Mouse (Mus musculus) kidney, embryonic 14.5 days (tissue): ENCODE data around the gene Fcgrt. TPM values are rescaled to one million over a fixed set of nuclear protein-coding genes. Genes with fewer than 3 reads are reported as not detected.

Source experiments
- microRNA counts: library from miRNA; unstranded; fragments of <30 nt; microRNA quantifications from one replicate; lab custom pipeline; 2017
- microRNA-seq: library from miRNA; unstranded; fragments of <30 nt; microRNA quantifications from one replicate; pipeline ENCODE4, GENCODE M21; 2016
- polyA plus RNA-seq: library from polyadenylated mRNA; unstranded; fragments of >200 nt; fragmentation: Nextera tagmentation; extraction: Ambion mirVana; gene quantifications from 2 replicates; pipeline ENCODE4 v1.2.1, GENCODE M21; 2014

Gene Fcgrt
- polyA plus RNA-seq, 1 experiment from 2014 or later, result 67.4 TPM

MicroRNAs within 50 kb of the gene (microRNA counts, 519-probe panel; counts per million panel counts)
- microRNA mmu-miR-150 (lab: Ali Mortazavi, UCI), result 2,467 counts per million, percentile 5 among the panel's probes with 10 or more counts

Small RNA genes within 50 kb of the gene (microRNA-seq; reads per million reads assigned to microRNA genes)
- gene Mir150, result 14.5 reads per million, percentile 31 among the genes with 10 or more reads in this experiment
- gene Mir5121, result 25.9 reads per million, percentile 37 among the genes with 10 or more reads in this experiment

Other genes starting within 250 kb of the Fcgrt start
- gene Pnkp, start 246.7 kb downstream of the Fcgrt start, polyA plus RNA-seq, result 27.0 and 30.4 TPM in 2 replicates
- gene Ptov1, start 234.1 kb downstream of the Fcgrt start, polyA plus RNA-seq, result 441 and 501 TPM in 2 replicates
- gene Med25, start 211.1 kb downstream of the Fcgrt start, polyA plus RNA-seq, result 80.0 and 86.3 TPM in 2 replicates
- gene Fuz, start 207.8 kb downstream of the Fcgrt start, polyA plus RNA-seq, result 21.9 and 22.3 TPM in 2 replicates
- 80.5 and 88.5 TPM in 2 replicates for gene Ap2a1, start 174.4 kb downstream of the Fcgrt start, polyA plus RNA-seq
- 0.37 TPM in 1 of 2 replicates, not detected in the other for gene Tsks, start 160.6 kb downstream of the Fcgrt start, polyA plus RNA-seq
- gene Cpt1c, start 129.0 kb downstream of the Fcgrt start, polyA plus RNA-seq, result 13.7 and 19.2 TPM in 2 replicates
- gene Prmt1, start 117.3 kb downstream of the Fcgrt start, polyA plus RNA-seq, result 258 and 308 TPM in 2 replicates
- gene Irf3, start 106.2 kb downstream of the Fcgrt start, polyA plus RNA-seq, result 66.2 and 81.6 TPM in 2 replicates
- gene Bcl2l12, start 105.1 kb downstream of the Fcgrt start, polyA plus RNA-seq, result 54.9 and 71.1 TPM in 2 replicates
- 46.5 and 54.0 TPM in 2 replicates for gene Scaf1, start 87.5 kb downstream of the Fcgrt start, polyA plus RNA-seq
- gene Rras, start 85.9 kb downstream of the Fcgrt start, polyA plus RNA-seq, result 31.8 and 35.2 TPM in 2 replicates
- 16.3 and 18.9 TPM in 2 replicates for gene Prr12, start 51.0 kb downstream of the Fcgrt start, polyA plus RNA-seq
- gene Nosip, start 41.4 kb downstream of the Fcgrt start, polyA plus RNA-seq, result 65.3 and 75.0 TPM in 2 replicates
- gene Prrg2, start 41.2 kb downstream of the Fcgrt start, polyA plus RNA-seq, result 27.0 and 27.3 TPM in 2 replicates
- gene Rcn3, start 11.6 kb downstream of the Fcgrt start, polyA plus RNA-seq, result 301 and 308 TPM in 2 replicates
- gene Rps11, start 20.6 kb upstream of the Fcgrt start, polyA plus RNA-seq, result 1,882 and 1,923 TPM in 2 replicates
- gene Rpl13a, start 24.9 kb upstream of the Fcgrt start, polyA plus RNA-seq, result 1,416 and 1,603 TPM in 2 replicates
- 0.19 and 0.47 TPM in 2 replicates for gene Gm45713, start 32.4 kb upstream of the Fcgrt start, polyA plus RNA-seq
- 1.0 and 1.3 TPM in 2 replicates for gene Flt3l, start 32.6 kb upstream of the Fcgrt start, polyA plus RNA-seq
- gene Pih1d1, start 50.5 kb upstream of the Fcgrt start, polyA plus RNA-seq, result 101 and 110 TPM in 2 replicates
- gene Aldh16a1, start 50.7 kb upstream of the Fcgrt start, polyA plus RNA-seq, result 46.6 and 58.0 TPM in 2 replicates
- gene Slc17a7, start 60.1 kb upstream of the Fcgrt start, polyA plus RNA-seq, result 0.10 and 0.28 TPM in 2 replicates
- not detected in 2 replicates for gene Gfy, start 75.7 kb upstream of the Fcgrt start, polyA plus RNA-seq
- gene Pth2, start 77.1 kb upstream of the Fcgrt start, polyA plus RNA-seq, result not detected in 2 replicates
- gene Ccdc155, start 101.0 kb upstream of the Fcgrt start, polyA plus RNA-seq, result 0.93 and 1.1 TPM in 2 replicates
- gene Dkkl1, start 108.3 kb upstream of the Fcgrt start, polyA plus RNA-seq, result 0.44 and 1.1 TPM in 2 replicates
- 206 and 234 TPM in 2 replicates for gene Tead2, start 111.9 kb upstream of the Fcgrt start, polyA plus RNA-seq
- 0.60 and 1.2 TPM in 2 replicates for gene Cd37, start 135.3 kb upstream of the Fcgrt start, polyA plus RNA-seq
- 0.18 and 0.20 TPM in 2 replicates for gene Slc6a16, start 137.2 kb upstream of the Fcgrt start, polyA plus RNA-seq
- not detected in 2 replicates for gene Slc6a21, start 173.7 kb upstream of the Fcgrt start, polyA plus RNA-seq
- 10.1 and 11.3 TPM in 2 replicates for gene Trpm4, start 229.9 kb upstream of the Fcgrt start, polyA plus RNA-seq
- 1.5 and 2.7 TPM in 2 replicates for gene Hrc, start 231.4 kb upstream of the Fcgrt start, polyA plus RNA-seq